Mouse (Mus musculus) bone marrow macrophage, adult 2 months (primary cell): ENCODE measurements around the gene Acer3.

Experiments
- CTCF ChIP-seq: IDR thresholded peaks from 2 replicates; pipeline ENCODE4 v1.5.1; 2012; ENCODE audit warnings: low read depth, mild to moderate bottlenecking, low read length, moderate library complexity
- POLR2A ChIP-seq: IDR thresholded peaks from 2 replicates; pipeline ENCODE4 v1.6.1; 2012; ENCODE audit warnings: mild to moderate bottlenecking, low read depth, low read length, borderline replicate concordance

DNA sequence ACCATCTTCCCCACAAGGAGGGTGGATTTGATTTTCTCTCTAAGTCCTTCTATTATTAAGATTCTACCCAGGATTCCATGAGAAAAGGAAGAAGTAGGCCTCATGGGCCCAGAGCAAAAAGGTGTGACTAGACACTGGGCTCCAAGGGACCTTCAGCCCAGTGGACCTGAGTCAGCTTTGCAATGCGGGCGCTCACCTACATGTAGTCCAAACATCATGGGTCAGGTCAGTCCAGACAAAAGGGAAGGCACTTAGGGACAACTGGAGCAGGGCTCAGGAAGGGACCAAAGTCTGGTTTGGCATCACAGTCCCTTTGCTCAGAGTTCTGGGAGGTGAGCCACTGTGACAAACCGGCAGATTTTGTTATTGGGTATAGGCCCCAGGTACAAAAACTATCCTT, 30.5 kb upstream of the Acer3 start:
- TF ChIP-seq POLR2A (no peak), CTCF (no peak)
